Mouse (Mus musculus) embryo, embryonic 11.5 days (tissue): ENCODE data around the gene Cse1l.

Experiments used
- DNase-seq: peaks from one replicate; pipeline ENCODE4 v3.0.0-alpha.2; 2012; ENCODE audit warnings: low read depth, low spot score

Gene Cse1l

DNA sequence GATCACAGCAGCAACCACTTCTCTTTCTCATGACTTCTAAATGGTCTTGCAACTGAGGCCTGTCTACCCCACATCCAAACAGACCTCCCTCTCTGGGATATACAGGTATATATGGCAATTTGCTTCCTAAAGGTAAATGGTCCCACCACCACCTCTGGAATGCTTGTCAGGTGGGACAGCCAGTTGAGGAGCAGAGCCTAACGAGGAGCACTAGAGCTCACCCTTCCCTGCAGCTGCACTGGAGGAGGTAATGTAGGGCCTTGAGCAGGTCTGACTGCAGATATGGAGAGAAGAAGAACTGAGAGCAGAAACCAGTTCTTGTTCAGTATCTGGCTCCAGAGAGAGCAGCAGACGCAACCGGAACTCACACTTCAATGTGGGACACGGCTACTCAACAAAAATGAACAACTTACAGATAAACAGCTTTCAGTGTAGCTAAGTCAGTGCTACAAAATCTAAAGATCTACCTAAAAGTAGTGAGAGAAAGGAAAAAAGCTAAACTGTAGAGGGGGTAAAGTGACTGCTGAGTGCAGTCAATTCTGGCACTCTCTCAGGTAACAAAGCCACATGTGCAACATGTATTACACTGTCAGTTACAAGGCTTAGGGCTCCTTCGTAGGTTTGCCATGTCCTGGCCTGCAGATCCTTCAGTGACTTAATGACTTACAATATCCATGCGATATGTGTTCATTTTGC, 68.5 kb downstream of the Cse1l start:
- DNase-seq, result no peak

DNA sequence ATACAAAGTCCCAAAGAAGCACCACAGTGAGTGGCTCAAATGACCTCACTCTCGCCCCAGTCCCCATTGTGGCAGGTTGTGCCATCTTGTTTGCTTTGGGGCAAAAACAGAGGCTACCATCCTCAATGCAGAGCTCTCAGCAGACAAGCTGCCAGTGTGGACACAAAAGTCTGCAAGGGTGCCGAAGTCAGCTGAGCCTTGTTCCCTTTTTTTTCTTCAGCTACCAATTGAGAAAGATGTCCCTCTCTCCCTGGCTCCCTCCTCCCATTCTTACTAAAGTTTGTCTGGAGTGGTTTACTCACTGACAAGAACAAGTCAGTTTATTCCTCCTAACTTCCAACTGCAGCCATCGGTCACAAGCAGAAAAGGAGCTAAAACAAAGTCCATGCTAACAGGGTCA, 70.5 kb downstream of the Cse1l start:
- no peak for DNase-seq

DNA sequence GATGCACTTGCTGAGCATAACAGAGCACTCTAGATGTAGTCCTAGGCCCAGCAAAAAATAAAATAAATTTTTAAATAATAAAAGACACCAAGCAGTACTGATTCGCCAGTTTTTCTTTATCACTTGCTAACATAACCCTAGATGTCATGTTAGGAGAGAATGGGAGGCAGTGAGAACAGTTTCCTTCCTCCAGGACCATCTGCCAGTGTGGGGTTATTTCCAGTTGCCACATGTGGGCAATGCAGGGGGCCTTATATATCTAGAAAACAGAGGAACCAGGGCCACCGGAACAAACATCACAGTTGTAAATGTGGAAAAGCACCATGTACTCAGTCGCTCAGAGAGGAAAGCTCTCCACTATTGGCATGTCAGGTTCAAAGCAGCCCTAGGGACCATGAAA, 71.7 kb downstream of the Cse1l start:
- no peak for DNase-seq

- no peak for DNase-seq
Measured at GRCm38 (mm10) chr2:166980161-166980560, 74.3 kb downstream of the Cse1l start.

DNA sequence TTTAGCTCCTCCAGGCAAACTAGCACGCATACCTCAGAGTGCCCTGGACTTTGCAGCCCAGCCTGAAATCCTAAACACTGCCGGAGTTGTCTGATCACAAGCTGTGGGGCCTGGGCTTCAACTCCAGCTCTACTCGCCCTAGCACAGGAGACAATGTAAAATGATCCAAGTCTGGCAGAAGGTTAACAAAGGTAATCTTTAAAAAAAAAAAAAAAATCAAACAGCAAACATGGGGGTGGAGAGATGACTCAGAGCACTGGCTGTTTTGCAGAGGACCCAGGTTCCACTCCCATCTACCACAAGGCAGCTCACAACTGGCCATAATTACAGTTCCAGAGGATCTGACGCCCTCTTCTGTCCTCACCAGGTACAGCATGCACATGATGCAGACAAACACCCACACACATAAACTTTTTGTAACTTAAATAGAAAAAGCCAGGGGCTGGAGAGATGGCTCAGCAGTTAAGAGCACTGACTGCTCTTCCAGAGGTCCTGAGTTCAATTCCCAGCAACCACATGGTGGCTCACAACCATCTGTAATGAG, 77.6 kb downstream of the Cse1l start:
- no peak for DNase-seq

DNA sequence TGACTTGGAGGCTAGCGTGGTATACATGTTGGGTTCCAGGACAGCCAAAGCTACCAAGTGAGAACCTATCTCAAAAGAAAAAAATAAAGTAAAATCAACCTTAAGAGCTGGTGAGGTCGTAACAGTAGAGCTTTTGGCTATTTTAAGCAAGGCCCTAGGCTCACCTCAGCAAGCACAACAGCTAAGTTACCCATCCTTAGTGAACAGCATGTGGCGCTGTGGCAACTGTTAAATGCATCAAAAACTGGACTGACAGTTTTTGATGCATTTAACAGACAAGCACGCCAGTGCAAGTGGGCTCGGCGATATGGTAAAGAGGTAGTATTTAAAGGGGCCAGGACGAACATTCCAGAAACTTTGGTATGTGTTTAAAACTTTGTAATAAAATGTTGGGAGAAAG, 85.0 kb downstream of the Cse1l start:
- DNase-seq, result no peak

DNA sequence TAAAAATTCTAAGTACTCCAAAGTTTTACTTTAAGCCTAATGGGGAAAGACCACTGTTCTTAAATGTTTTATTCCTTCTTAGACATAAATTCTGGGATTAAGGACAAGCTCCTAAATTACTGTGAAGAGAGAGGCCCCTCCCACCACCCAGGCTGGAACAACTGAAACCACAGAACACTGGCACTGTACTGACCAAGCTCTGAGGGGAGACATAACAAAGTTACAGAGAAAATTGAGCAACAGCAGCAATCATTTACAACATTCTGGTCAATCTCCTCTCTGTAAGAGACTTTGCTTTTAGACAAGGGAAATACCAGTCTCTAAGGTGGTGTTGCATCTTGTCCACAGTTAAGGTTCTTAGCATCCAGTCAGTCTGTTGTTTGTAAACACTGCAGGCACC, 86.1 kb downstream of the Cse1l start:
- DNase-seq, result no peak

DNA sequence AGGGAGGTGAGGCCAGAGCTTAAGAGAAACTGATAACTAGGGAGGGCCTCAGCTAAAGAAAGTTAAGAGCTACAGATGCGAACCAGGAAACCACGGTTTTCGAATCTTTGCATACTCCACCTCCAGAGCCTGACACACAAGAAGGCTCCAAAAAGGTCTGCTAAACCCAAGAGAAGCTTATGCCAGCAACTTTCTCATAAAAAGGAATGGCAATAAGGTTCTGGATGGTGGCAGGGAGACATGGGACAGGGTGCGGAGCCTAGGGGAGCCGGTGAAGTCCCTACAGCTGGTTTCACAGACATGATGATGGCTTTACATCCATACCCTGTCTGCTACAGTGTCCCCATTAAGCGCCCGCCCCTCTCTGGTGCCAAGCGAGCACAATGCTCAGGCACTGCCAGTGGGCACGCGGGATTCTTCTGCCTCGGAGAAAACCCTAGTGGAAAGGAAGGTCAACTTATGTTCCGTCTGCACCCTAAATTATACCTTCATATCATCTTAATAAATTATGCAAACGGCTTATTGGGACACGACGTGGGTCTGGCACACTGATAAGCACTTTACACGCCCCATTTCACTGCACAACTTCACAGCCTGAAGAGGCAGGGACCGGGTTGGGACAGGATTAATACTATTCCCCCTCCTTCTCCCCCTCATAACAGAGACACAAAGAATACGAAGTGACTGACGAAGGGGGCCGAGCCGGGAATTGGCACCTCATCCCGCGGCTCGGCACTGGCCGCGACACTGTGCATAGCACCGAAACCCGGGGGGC, 89.4 kb downstream of the Cse1l start:
- DNase-seq, result no peak
